Comparison of ENCODE assay signal across 10 mouse cellular contexts in the genomic region with DNA sequence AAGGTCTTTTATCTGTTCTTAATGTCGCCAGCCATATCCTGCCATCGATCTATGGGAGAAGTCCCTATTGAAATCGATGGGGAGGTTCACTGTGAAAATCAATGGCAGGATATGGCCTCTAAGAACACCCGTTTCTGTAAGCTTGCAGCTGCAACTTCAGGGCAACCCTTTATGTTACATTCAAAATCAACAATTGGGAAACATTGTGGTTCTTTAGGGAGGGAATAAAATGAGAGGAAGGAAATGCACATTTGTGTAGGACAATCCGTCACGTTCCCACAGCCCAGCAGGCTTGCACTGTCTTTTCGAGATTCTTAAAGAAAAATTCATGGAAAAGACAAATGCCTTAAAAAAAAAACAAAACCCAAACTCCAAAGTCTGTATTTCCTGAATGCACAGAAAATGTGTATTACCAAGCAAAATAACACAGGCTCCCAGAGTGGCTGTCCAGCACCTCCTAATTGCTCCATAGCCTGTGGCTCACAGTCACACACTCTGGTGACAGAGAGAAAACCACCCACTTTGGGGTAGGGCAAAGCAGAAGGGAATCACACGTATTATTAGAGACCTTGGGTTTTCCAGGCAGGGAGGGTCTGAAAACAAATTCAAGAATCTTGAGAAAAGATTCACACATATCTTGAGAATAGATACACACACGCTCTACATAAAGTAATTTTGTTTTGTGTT.
"Had no signal": no experiment of that assay in that cellular context is flagged by ENCODE, and none has a peak within 500 bp of the region (broad histone marks: within the 10 kb centered on the region; RNA-seq: fewer than 3 reads in every experiment).

No protein-coding gene starts in this region.

- H3K4me1 ChIP-seq: hindbrain, embryonic 15.5 days; limb, embryonic 13.5 days; liver, embryonic 15.5 days; midbrain, embryonic 13.5 days had no signal

- H3K4me2 ChIP-seq: hindbrain, embryonic 15.5 days; limb, embryonic 13.5 days; liver, embryonic 11.5 days; liver, embryonic 15.5 days; midbrain, embryonic 13.5 days had no signal

- H3K27ac ChIP-seq: hindbrain, embryonic 15.5 days; limb, embryonic 13.5 days; liver, embryonic 15.5 days; macrophage; midbrain, embryonic 13.5 days had no signal

- H3K4me3 ChIP-seq: hindbrain, embryonic 15.5 days; limb, embryonic 13.5 days; liver, embryonic 15.5 days; midbrain, embryonic 13.5 days had no signal

- H3K9me3 ChIP-seq: hindbrain, embryonic 15.5 days; limb, embryonic 13.5 days; liver, embryonic 15.5 days; midbrain, embryonic 13.5 days had no signal

- H3K9ac ChIP-seq: hindbrain, embryonic 15.5 days; limb, embryonic 13.5 days; liver, embryonic 15.5 days; midbrain, embryonic 13.5 days had no signal

- ATAC-seq: intestine, embryonic 16.5 days; midbrain, embryonic 13.5 days had no signal

- DNase-seq: kidney, adult 8-10 months; kidney, postnatal 14 days; left cerebral cortex, postnatal 4 days had no signal

- H3K27me3 ChIP-seq: hindbrain, embryonic 15.5 days; limb, embryonic 13.5 days; liver, embryonic 15.5 days; midbrain, embryonic 13.5 days had no signal

- H3K36me3 ChIP-seq: hindbrain, embryonic 15.5 days; limb, embryonic 13.5 days; liver, embryonic 15.5 days; midbrain, embryonic 13.5 days had no signal
